Mouse (Mus musculus) testis, adult 2 months (tissue): ENCODE measurements at regions not wholly inside any gene's neighbourhood (a gene's known extent, or its start where the extent isn't known, plus 50 kb on each side); places are given as distances from the start of the nearest gene placed in this dataset.

Source experiments
- H3K27ac ChIP-seq: fragments of 200-500 bp; 2 replicates; pipeline ENCODE4 v1.5.1; 2012; ENCODE audit warnings: low read depth, low read length; ENCODE audit not compliant: control insufficient read depth, insufficient read depth
- H3K27me3 ChIP-seq: fragments of 200-500 bp; 2 replicates; pipeline ENCODE4 v1.6.1; 2012; ENCODE audit warnings: mild to moderate bottlenecking, low read length, moderate library complexity; ENCODE audit not compliant: control insufficient read depth, insufficient read depth
- H3K36me3 ChIP-seq: fragments of 200-500 bp; 2 replicates; pipeline ENCODE4 v1.6.1; 2012; ENCODE audit warnings: mild to moderate bottlenecking, low read length; ENCODE audit not compliant: control insufficient read depth, insufficient read depth
- H3K4me1 ChIP-seq: fragments of 200-500 bp; 2 replicates; pipeline ENCODE4 v1.6.1; 2012; ENCODE audit warnings: low read length; ENCODE audit not compliant: control insufficient read depth, insufficient read depth
- H3K4me3 ChIP-seq: fragments of 200-500 bp; 2 replicates; pipeline ENCODE4 v1.5.1; 2012; ENCODE audit warnings: low read depth, mild to moderate bottlenecking, low read length, moderate library complexity, mixed read lengths; ENCODE audit not compliant: control insufficient read depth
- CTCF ChIP-seq: fragments of 200-500 bp; IDR thresholded peaks from 2 replicates; pipeline ENCODE4 v1.5.1; 2012; ENCODE audit warnings: low read depth, mild to moderate bottlenecking, inconsistent platforms, low read length, moderate library complexity; ENCODE audit not compliant: control insufficient read depth, insufficient read depth, insufficient replicate concordance
- POLR2A ChIP-seq: fragments of 200-500 bp; IDR thresholded peaks from 2 replicates; pipeline ENCODE4 v1.6.1; 2012; ENCODE audit warnings: low read depth, mild to moderate bottlenecking, inconsistent platforms, low read length, moderate library complexity; ENCODE audit not compliant: control insufficient read depth

- TF ChIP-seq POLR2A (no peak), CTCF (no peak)
- no peaks in the 10 kb centered on the region for H3K36me3 ChIP-seq
- no peaks in the 10 kb centered on the region for H3K27me3 ChIP-seq
- no peaks in the 10 kb centered on the region for H3K4me1 ChIP-seq
- no peak overlapping the region for H3K4me3 ChIP-seq
- no peak overlapping the region for H3K27ac ChIP-seq
Observed at GRCm38 (mm10) chr12:107723062-107723859, 234.8 kb downstream of the 3110018I06Rik start.

- Histone ChIP-seq H3K27me3 (no peaks in the 10 kb centered on the region), H3K4me3 (no peak overlapping the region), H3K27ac (no peak overlapping the region), H3K36me3 (no peaks in the 10 kb centered on the region), H3K4me1 (no peaks in the 10 kb centered on the region)
- TF ChIP-seq CTCF, result no peak
- TF ChIP-seq POLR2A, result no peak
Observed at GRCm38 (mm10) chr12:107723860-107724320, 235.5 kb downstream of the 3110018I06Rik start.

GRCm38 (mm10) chr12:107724467-107724866, 236.0 kb downstream of the 3110018I06Rik start:
- Histone ChIP-seq H3K27ac (no peak overlapping the region), H3K4me1 (no peaks in the 10 kb centered on the region), H3K36me3 (no peaks in the 10 kb centered on the region), H3K27me3 (no peaks in the 10 kb centered on the region), H3K4me3 (no peak overlapping the region)
- TF ChIP-seq CTCF (no peak), POLR2A (no peak)

GRCm38 (mm10) chr12:107728865-107729264, 240.4 kb downstream of the 3110018I06Rik start:
- TF ChIP-seq POLR2A (no peak), CTCF (no peak)

GRCm38 (mm10) chr12:107729301-107729700, 240.9 kb downstream of the 3110018I06Rik start:
- H3K36me3 ChIP-seq, result no peaks in the 10 kb centered on the region
- H3K27me3 ChIP-seq, result no peaks in the 10 kb centered on the region
- no peak for TF ChIP-seq POLR2A
- TF ChIP-seq CTCF, result no peak
- H3K4me3 ChIP-seq, result no peak overlapping the region
- no peak overlapping the region for H3K27ac ChIP-seq
- no peaks in the 10 kb centered on the region for H3K4me1 ChIP-seq

More at GRCm38 (mm10) chr12:107728865-107729264, 240.4 kb downstream of the 3110018I06Rik start:
- Histone ChIP-seq H3K27ac (no peak overlapping the region), H3K4me3 (no peak overlapping the region), H3K4me1 (no peaks in the 10 kb centered on the region), H3K27me3 (no peaks in the 10 kb centered on the region), H3K36me3 (no peaks in the 10 kb centered on the region)

GRCm38 (mm10) chr12:107730940-107731339, 242.5 kb downstream of the 3110018I06Rik start:
- Histone ChIP-seq H3K4me1 (no peaks in the 10 kb centered on the region), H3K36me3 (no peaks in the 10 kb centered on the region), H3K27ac (no peak overlapping the region), H3K4me3 (no peak overlapping the region), H3K27me3 (no peaks in the 10 kb centered on the region)
- no peak for TF ChIP-seq POLR2A
- TF ChIP-seq CTCF, result no peak

- H3K4me1 ChIP-seq, result no peaks in the 10 kb centered on the region
- no peaks in the 10 kb centered on the region for H3K36me3 ChIP-seq
- no peak overlapping the region for H3K27ac ChIP-seq
- H3K27me3 ChIP-seq, result no peaks in the 10 kb centered on the region
- peak overlapping the region; percentile 76 for H3K4me3 ChIP-seq
- TF ChIP-seq POLR2A (no peak), CTCF (no peak)
Observed at GRCm38 (mm10) chr12:107734536-107734935, 246.1 kb downstream of the 3110018I06Rik start.
